ENCODE assay signal across 9 mouse cellular contexts in the genomic region with DNA sequence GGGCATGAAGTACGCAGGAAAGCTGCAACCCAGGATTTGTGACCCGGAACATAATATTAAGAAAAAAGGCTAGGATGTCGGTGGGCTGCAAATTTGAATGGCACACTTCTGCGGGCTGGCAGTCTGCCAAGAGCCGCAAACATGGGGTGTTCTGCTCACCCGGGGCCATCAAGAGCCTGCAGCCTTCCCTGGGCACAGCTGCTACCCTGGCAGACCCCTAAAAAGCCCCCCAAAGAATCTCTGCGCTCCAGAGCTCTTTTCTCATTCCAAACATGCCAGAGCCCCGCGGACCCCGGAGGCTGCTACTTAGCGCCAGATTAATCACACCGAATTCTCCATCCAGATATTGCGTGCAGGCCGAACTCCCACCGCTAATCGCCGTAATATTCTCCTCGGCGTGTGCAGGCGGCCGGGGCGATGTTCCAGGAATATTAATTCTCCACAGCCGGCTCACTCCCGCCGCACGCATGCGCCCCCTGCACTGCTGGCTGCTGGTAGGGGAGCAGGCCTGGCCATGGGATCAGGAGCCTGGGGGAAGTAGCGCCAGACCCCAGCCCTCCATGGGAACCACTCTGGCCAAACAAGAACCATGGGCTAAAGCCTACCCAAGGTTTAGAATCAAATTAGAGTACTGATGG.
DNase-seq lines count a peak whose midpoint lies in the region; ATAC-seq and TF ChIP-seq lines count a peak whose summit lies in the region.
"Had no signal": no experiment of that assay in that cellular context is flagged by ENCODE, and none has a peak within 500 bp of the region (broad histone marks: within the 10 kb centered on the region; RNA-seq: fewer than 3 reads in every experiment).

No protein-coding gene starts in this region.

- H3K4me2 ChIP-seq in heart, embryonic 13.5 days = peak overlapping the region; percentile 52
- H3K4me2 ChIP-seq in hindbrain, embryonic 12.5 days (replicated peaks) = peak overlapping the region; percentile 40
- peak overlapping the region; percentile 39 for H3K4me2 ChIP-seq in limb, embryonic 15.5 days

- TF ChIP-seq CTCF in heart, adult 2 months (IDR thresholded peaks at IDR 0.05) = no peak
- TF ChIP-seq CTCF in brain, embryonic 14.5 days (IDR thresholded peaks at IDR 0.05; ENCODE audit: borderline replicate concordance, extremely low read depth, insufficient read depth, insufficient read length) = peak; percentile 11; the same call in 1 of the 2 replicates

- H3K79me2 ChIP-seq in heart, adult 2 months (replicated peaks; ENCODE audit: control insufficient read depth, insufficient read depth, low read length) = no peaks in the 10 kb centered on the region

- no peak overlapping the region for H3K27ac ChIP-seq in heart, embryonic 13.5 days (replicated peaks)
- H3K27ac ChIP-seq in heart, adult 2 months = no peak overlapping the region
- H3K27ac ChIP-seq in hindbrain, embryonic 12.5 days = peak overlapping the region; percentile 84
- H3K27ac ChIP-seq in limb, embryonic 15.5 days = peak overlapping the region; percentile 40

- H3K4me3 ChIP-seq in heart, embryonic 13.5 days = peak overlapping the region; percentile 21; the same call in 1 of the 2 replicates
- no peak overlapping the region for H3K4me3 ChIP-seq in heart, adult 2 months
- H3K4me3 ChIP-seq in hindbrain, embryonic 12.5 days = no peak overlapping the region
- H3K4me3 ChIP-seq in limb, embryonic 15.5 days = peak overlapping the region; percentile 21

- DNase-seq in heart, adult 2 months = no peak
- peak; percentile 96 for DNase-seq in brain, embryonic 14.5 days (ENCODE audit: low read depth)
- no peak for DNase-seq in thymus, postnatal 14 days
- DNase-seq in yolk sac, embryonic 10.5 days (ENCODE audit: low spot score) = no peak
- DNase-seq in thymus, postnatal 4 days = no peak

- no peak for TF ChIP-seq EP300 in heart, adult 2 months (IDR thresholded peaks at IDR 0.05; ENCODE audit: insufficient read depth, low read depth, low read length)

- intact Hi-C loops in heart, adult 2 months (cut with DNase I) = no loop called here

- no peak for ATAC-seq in heart, embryonic 13.5 days (ENCODE audit: extremely low read depth, insufficient number of reproducible peaks, low FRiP score, low TSS enrichment)
- peak; percentile 59 for ATAC-seq in hindbrain, embryonic 12.5 days (ENCODE audit: low FRiP score)
- ATAC-seq in limb, embryonic 15.5 days (ENCODE audit: insufficient number of reproducible peaks, low FRiP score, low TSS enrichment, low read depth) = 0 out of 2 replicates have a peak, but pooled peaks have one; percentile 7

- H3K36me3 ChIP-seq in heart, embryonic 13.5 days = no peaks in the 10 kb centered on the region
- no peaks in the 10 kb centered on the region for H3K36me3 ChIP-seq in heart, adult 2 months (ENCODE audit: control insufficient read depth, insufficient read depth, low read length)
- H3K36me3 ChIP-seq in hindbrain, embryonic 12.5 days = no peaks in the 10 kb centered on the region
- no peaks in the 10 kb centered on the region for H3K36me3 ChIP-seq in limb, embryonic 15.5 days
- H3K36me3 ChIP-seq: G1E had no signal

- H3K27me3 ChIP-seq in heart, embryonic 13.5 days (replicated peaks) = peaks cover 77% of the 10 kb centered on the region
- H3K27me3 ChIP-seq in heart, adult 2 months (ENCODE audit: control insufficient read depth, insufficient read depth, low read length) = peaks cover 2% of the 10 kb centered on the region; the same call in 1 of the 2 replicates
- H3K27me3 ChIP-seq in hindbrain, embryonic 12.5 days = peaks cover 52% of the 10 kb centered on the region
- peaks cover 39% of the 10 kb centered on the region for H3K27me3 ChIP-seq in limb, embryonic 15.5 days

- H3K4me1 ChIP-seq in heart, embryonic 13.5 days = peaks cover 45% of the 10 kb centered on the region
- H3K4me1 ChIP-seq in heart, adult 2 months (ENCODE audit: control insufficient read depth, insufficient read depth, low read length) = no peaks in the 10 kb centered on the region
- H3K4me1 ChIP-seq in hindbrain, embryonic 12.5 days = peaks cover 54% of the 10 kb centered on the region
- peaks cover 63% of the 10 kb centered on the region for H3K4me1 ChIP-seq in limb, embryonic 15.5 days

- WGBS in heart, embryonic 13.5 days = 32% methylated on average over 28 of the region's 28 CpGs
- 38% methylated on average over 28 of the region's 28 CpGs for WGBS in heart, adult 2 months
- 23% methylated on average over 28 of the region's 28 CpGs for WGBS in hindbrain, embryonic 12.5 days
- WGBS in limb, embryonic 15.5 days = 8% methylated on average over 28 of the region's 28 CpGs

- no peak for TF ChIP-seq POLR2A in heart, adult 2 months (IDR thresholded peaks at IDR 0.05; ENCODE audit: insufficient read depth, low read depth, low read length)
- no peak for TF ChIP-seq POLR2A in brain, embryonic 14.5 days (IDR thresholded peaks at IDR 0.05; ENCODE audit: borderline replicate concordance, extremely low read depth, insufficient read depth, insufficient read length, poor library complexity, severe bottlenecking)

- no peaks in the 10 kb centered on the region for H3K9me3 ChIP-seq in heart, embryonic 13.5 days
- no peaks in the 10 kb centered on the region for H3K9me3 ChIP-seq in hindbrain, embryonic 12.5 days (replicated peaks)
- H3K9me3 ChIP-seq in limb, embryonic 15.5 days = no peaks in the 10 kb centered on the region
- H3K9me3 ChIP-seq: G1E had no signal

- H3K9ac ChIP-seq in heart, embryonic 13.5 days = peak overlapping the region; percentile 61
- H3K9ac ChIP-seq in heart, adult 2 months (ENCODE audit: low read depth, low read length) = no peak overlapping the region
- 0 out of 2 replicates have a peak overlapping the region, but pooled peaks have one; percentile 1 for H3K9ac ChIP-seq in hindbrain, embryonic 12.5 days
- no peak overlapping the region for H3K9ac ChIP-seq in limb, embryonic 15.5 days

Comparison
In these comparisons a context has a peak if more than half of its experiments do, and no peak if none do; other contexts are left out.
1. H3K4me3 ChIP-seq: peak in heart, embryonic 13.5 days (single experiment) and limb, embryonic 15.5 days (single experiment); none in heart, adult 2 months (single experiment) and hindbrain, embryonic 12.5 days (single experiment).
2. H3K9ac ChIP-seq: peak in heart, embryonic 13.5 days (single experiment) and hindbrain, embryonic 12.5 days (single experiment); none in heart, adult 2 months (single experiment) and limb, embryonic 15.5 days (single experiment).
3. H3K27ac ChIP-seq: peak in hindbrain, embryonic 12.5 days (single experiment) and limb, embryonic 15.5 days (single experiment); none in heart, embryonic 13.5 days (single experiment) and heart, adult 2 months (single experiment).
4. Peak in every context shown above with its lines, with median percentiles within 50 percentile points of each other: H3K4me2 ChIP-seq.